In genomic region chr2:19448042-19448700, GRCm38 (mm10) we compare ENCODE assay signal across 9 mouse cellular contexts. TPM values are rescaled to one million over a fixed set of nuclear protein-coding genes. Genes with fewer than 3 reads are reported as not detected.
DNase-seq lines count a peak whose midpoint lies in the region; ATAC-seq and TF ChIP-seq lines count a peak whose summit lies in the region.
"Had no signal": no experiment of that assay in that cellular context is flagged by ENCODE, and none has a peak within 500 bp of the region (broad histone marks: within the 10 kb centered on the region; RNA-seq: fewer than 3 reads in every experiment).

No protein-coding gene starts in this region.

- no peak overlapping the region for H3K9ac ChIP-seq in lung, postnatal 0 days (replicated peaks; ENCODE audit: low read depth)
- H3K9ac ChIP-seq in hindbrain, embryonic 15.5 days = no peak overlapping the region
- no peak overlapping the region for H3K9ac ChIP-seq in neural tube, embryonic 15.5 days (replicated peaks)

- peaks cover 56% of the 10 kb centered on the region for H3K27me3 ChIP-seq in lung, postnatal 0 days (replicated peaks; ENCODE audit: insufficient read depth, low read length)
- H3K27me3 ChIP-seq in hindbrain, embryonic 15.5 days = peaks cover 92% of the 10 kb centered on the region
- peaks cover 95% of the 10 kb centered on the region for H3K27me3 ChIP-seq in neural tube, embryonic 15.5 days (replicated peaks)

- 3% methylated on average over 29 of the region's 31 CpGs for WGBS in lung, postnatal 0 days
- 0% methylated on average over 28 of the region's 31 CpGs for WGBS in hindbrain, embryonic 15.5 days
- WGBS in neural tube, embryonic 15.5 days = 3% methylated on average over 27 of the region's 31 CpGs

- TF ChIP-seq EP300 in lung, postnatal 0 days (IDR thresholded peaks at IDR 0.05) = no peak

- H3K4me1 ChIP-seq in lung, postnatal 0 days (ENCODE audit: insufficient read depth, low read depth, low read length) = no peaks in the 10 kb centered on the region
- peaks cover 31% of the 10 kb centered on the region for H3K4me1 ChIP-seq in hindbrain, embryonic 15.5 days (replicated peaks)
- peaks cover 44% of the 10 kb centered on the region for H3K4me1 ChIP-seq in neural tube, embryonic 15.5 days

- H3K4me2 ChIP-seq in lung, postnatal 0 days (replicated peaks; ENCODE audit: low read depth, low read length) = 0 out of 2 replicates have a peak overlapping the region, but pooled peaks have one; percentile 6
- peak overlapping the region; percentile 48 for H3K4me2 ChIP-seq in hindbrain, embryonic 15.5 days
- H3K4me2 ChIP-seq in neural tube, embryonic 15.5 days = peak overlapping the region; percentile 56

- H3K36me3 ChIP-seq in lung, postnatal 0 days (ENCODE audit: insufficient read depth, low read length) = no peaks in the 10 kb centered on the region
- H3K36me3 ChIP-seq in hindbrain, embryonic 15.5 days = no peaks in the 10 kb centered on the region
- H3K36me3 ChIP-seq in neural tube, embryonic 15.5 days = no peaks in the 10 kb centered on the region

- no peak for ATAC-seq in lung, postnatal 0 days
- peak; percentile 59 for ATAC-seq in hindbrain, embryonic 15.5 days (ENCODE audit: low FRiP score, low read depth)
- peak; percentile 46; the same call in 1 of the 2 replicates for ATAC-seq in neural tube, embryonic 15.5 days (ENCODE audit: low FRiP score)
- ATAC-seq in granulocyte monocyte progenitor cell, adult 5-6 weeks (replicated peaks; ENCODE audit: poor library complexity, severe bottlenecking) = no peak

- H3K4me3 ChIP-seq in lung, postnatal 0 days (ENCODE audit: low read depth, low read length) = no peak overlapping the region
- H3K4me3 ChIP-seq in hindbrain, embryonic 15.5 days = peak overlapping the region; percentile 19
- H3K4me3 ChIP-seq in neural tube, embryonic 15.5 days (replicated peaks) = peak overlapping the region; percentile 23

- DNase-seq in adrenal gland, postnatal 36 days = peak; percentile 13 to 20
- DNase-seq in adrenal gland, postnatal 4 days (ENCODE audit: low spot score in 2 of 2) = no peak
- no peak for DNase-seq in lung, postnatal 0 days (ENCODE audit: low spot score)
- no peak for DNase-seq in lung, postnatal 14 days
- no peak for DNase-seq in spleen, postnatal 10 days (ENCODE audit: low spot score in 2 of 2)

- H3K9me3 ChIP-seq in lung, postnatal 0 days (ENCODE audit: low read length) = no peaks in the 10 kb centered on the region
- H3K9me3 ChIP-seq in hindbrain, embryonic 15.5 days = no peaks in the 10 kb centered on the region
- H3K9me3 ChIP-seq in neural tube, embryonic 15.5 days (replicated peaks) = no peaks in the 10 kb centered on the region

- TF ChIP-seq CTCF in lung, postnatal 0 days (IDR thresholded peaks at IDR 0.05) = no peak

- H3K27ac ChIP-seq in lung, postnatal 0 days (ENCODE audit: low read length) = no peak overlapping the region
- H3K27ac ChIP-seq in hindbrain, embryonic 15.5 days (replicated peaks) = no peak overlapping the region
- no peak overlapping the region for H3K27ac ChIP-seq in neural tube, embryonic 15.5 days (replicated peaks)

RNA-seq across cellular contexts. Expression of gene Ptf1a, which starts 2.7 kb away (rescaled TPM):
- total RNA-seq in adrenal gland, postnatal 36 days (2021) = not detected
- total RNA-seq in adrenal gland, postnatal 4 days (2021) = 1 to 10 TPM in 1 of 2 experiments, not detected in 1; 1.0 TPM
- polyA plus RNA-seq in lung, postnatal 0 days (2015; fragmentation: Nextera tagmentation; extraction: Ambion mirVana) = not detected in 2 replicates
- polyA plus RNA-seq in hindbrain, embryonic 15.5 days (2015; fragmentation: Nextera tagmentation; extraction: Ambion mirVana) = 1.4 and 2.7 TPM in 2 replicates
- 0.23 TPM in 1 of 2 replicates, not detected in the other for polyA plus RNA-seq in neural tube, embryonic 15.5 days (2015; fragmentation: Nextera tagmentation; extraction: Ambion mirVana)
- not detected in 2 replicates for total RNA-seq in granulocyte monocyte progenitor cell, adult 5-6 weeks (2014; fragmentation: Nextera tagmentation)
- not detected in 2 replicates for total RNA-seq in granulocyte monocyte progenitor cell, adult 5-6 weeks (2017)
- total RNA-seq: common myeloid progenitor, adult 5-6 weeks had no signal

Comparison
In these comparisons a context has a peak if more than half of its experiments do, and no peak if none do; other contexts are left out.
1. DNase-seq: peak in adrenal gland, postnatal 36 days (2 of 2); none in adrenal gland, postnatal 4 days (0 of 2), lung, postnatal 0 days (single experiment), lung, postnatal 14 days (single experiment) and spleen, postnatal 10 days (0 of 2).
2. ATAC-seq: peak in hindbrain, embryonic 15.5 days (single experiment) and neural tube, embryonic 15.5 days (single experiment); none in lung, postnatal 0 days (single experiment) and granulocyte monocyte progenitor cell, adult 5-6 weeks (single experiment).
3. H3K4me2 ChIP-seq: peak in every context shown above with its lines; median percentile 56 in neural tube, embryonic 15.5 days; 48 in hindbrain, embryonic 15.5 days; 6 in lung, postnatal 0 days.